17 mouse cellular contexts compared by ENCODE assay signal in genomic region chr10:63161240-63161639, GRCm38 (mm10). TPM values are rescaled to one million over a fixed set of nuclear protein-coding genes. Genes with fewer than 3 reads are reported as not detected.
DNase-seq lines count a peak whose midpoint lies in the region; ATAC-seq lines count a peak whose summit lies in the region.
"Had no signal": no experiment of that assay in that cellular context is flagged by ENCODE, and none has a peak within 500 bp of the region (broad histone marks: within the 10 kb centered on the region; RNA-seq: fewer than 3 reads in every experiment).

No protein-coding gene starts in this region.

- intact Hi-C loops in heart, postnatal 25 days (cut with DNase I), result no loop called here

- 23% methylated on average over 5 of the region's 5 CpGs for WGBS in heart, embryonic 15.5 days
- 65% methylated on average over 5 of the region's 5 CpGs for WGBS in forebrain, embryonic 16.5 days
- 72% methylated on average over 5 of the region's 5 CpGs for WGBS in hindbrain, embryonic 11.5 days
- 77% methylated on average over 5 of the region's 5 CpGs for WGBS in forebrain, embryonic 11.5 days

- ATAC-seq in heart, embryonic 15.5 days (replicated peaks; ENCODE audit: insufficient number of reproducible peaks, insufficient read depth, low FRiP score, low read depth), result peak; percentile 27; the same call in 1 of the 2 replicates
- peak; percentile 60 for ATAC-seq in megakaryocyte progenitor cell, adult 5-6 weeks (replicated peaks; ENCODE audit: poor library complexity)
- no peak for ATAC-seq in forebrain, embryonic 16.5 days
- no peak for ATAC-seq in hindbrain, embryonic 11.5 days (ENCODE audit: low FRiP score)
- ATAC-seq in forebrain, embryonic 11.5 days (replicated peaks; ENCODE audit: low FRiP score), result no peak
- ATAC-seq: CD4-positive, CD25-positive, alpha-beta regulatory T cell, adult 4 months; Patski had no signal

- H3K9me3 ChIP-seq in heart, embryonic 15.5 days (replicated peaks), result no peaks in the 10 kb centered on the region
- peaks cover 1% of the 10 kb centered on the region; the same call in 1 of the 2 replicates for H3K9me3 ChIP-seq in erythroblast, embryonic 14.5 days (ENCODE audit: control insufficient read depth, low read length)
- H3K9me3 ChIP-seq in forebrain, embryonic 16.5 days (ENCODE audit: control insufficient read depth, low read length), result no peaks in the 10 kb centered on the region
- H3K9me3 ChIP-seq in hindbrain, embryonic 11.5 days (ENCODE audit: control insufficient read depth, low read length), result no peaks in the 10 kb centered on the region
- no peaks in the 10 kb centered on the region for H3K9me3 ChIP-seq in forebrain, embryonic 11.5 days (ENCODE audit: control insufficient read depth, low read length)
- H3K9me3 ChIP-seq: lung, embryonic 15.5 days; midbrain, embryonic 12.5 days had no signal

- H3K36me3 ChIP-seq in heart, embryonic 15.5 days, result peaks cover 13% of the 10 kb centered on the region; the same call in 1 of the 2 replicates
- H3K36me3 ChIP-seq in erythroblast, embryonic 14.5 days (ENCODE audit: control insufficient read depth), result no peaks in the 10 kb centered on the region
- H3K36me3 ChIP-seq in forebrain, embryonic 16.5 days (ENCODE audit: control insufficient read depth, insufficient read depth), result no peaks in the 10 kb centered on the region
- H3K36me3 ChIP-seq in hindbrain, embryonic 11.5 days (ENCODE audit: control insufficient read depth, insufficient read depth, low read length), result no peaks in the 10 kb centered on the region
- H3K36me3 ChIP-seq in forebrain, embryonic 11.5 days (ENCODE audit: control insufficient read depth, insufficient read depth, low read length), result no peaks in the 10 kb centered on the region
- H3K36me3 ChIP-seq: lung, embryonic 15.5 days; midbrain, embryonic 12.5 days had no signal

- DNase-seq in heart, postnatal 25 days (ENCODE audit: low spot score), result no peak
- peak; percentile 13 for DNase-seq in MN1 (ENCODE audit: low spot score)
- DNase-seq in hindbrain, embryonic 11.5 days (ENCODE audit: low spot score), result no peak
- DNase-seq in forebrain, embryonic 11.5 days (ENCODE audit: low spot score), result no peak
- DNase-seq: cerebellum, adult 9-10 months; kidney, postnatal 10 days; layer of hippocampus, adult 9-11 months; thymus, postnatal 14 days had no signal

- no peaks in the 10 kb centered on the region for H3K27me3 ChIP-seq in heart, embryonic 15.5 days
- H3K27me3 ChIP-seq in erythroblast, embryonic 14.5 days (ENCODE audit: control insufficient read depth), result no peaks in the 10 kb centered on the region; the same call in 1 of the 2 replicates
- H3K27me3 ChIP-seq in forebrain, embryonic 16.5 days (replicated peaks; ENCODE audit: control insufficient read depth, insufficient read depth, low read length), result no peaks in the 10 kb centered on the region
- H3K27me3 ChIP-seq in hindbrain, embryonic 11.5 days (ENCODE audit: control insufficient read depth, insufficient read depth, low read length), result no peaks in the 10 kb centered on the region
- H3K27me3 ChIP-seq in forebrain, embryonic 11.5 days (ENCODE audit: control insufficient read depth, insufficient read depth, low read length), result no peaks in the 10 kb centered on the region
- H3K27me3 ChIP-seq: lung, embryonic 15.5 days; midbrain, embryonic 12.5 days had no signal

- peaks cover 27% of the 10 kb centered on the region for H3K4me1 ChIP-seq in heart, embryonic 15.5 days (replicated peaks)
- peaks cover 36% of the 10 kb centered on the region for H3K4me1 ChIP-seq in erythroblast, embryonic 14.5 days (ENCODE audit: control insufficient read depth)
- H3K4me1 ChIP-seq in forebrain, embryonic 16.5 days (replicated peaks; ENCODE audit: control insufficient read depth, insufficient read depth, low read length), result no peaks in the 10 kb centered on the region
- H3K4me1 ChIP-seq in hindbrain, embryonic 11.5 days (replicated peaks; ENCODE audit: control insufficient read depth, insufficient read depth, low read length), result no peaks in the 10 kb centered on the region
- H3K4me1 ChIP-seq in forebrain, embryonic 11.5 days (replicated peaks; ENCODE audit: control insufficient read depth, insufficient read depth, low read length), result no peaks in the 10 kb centered on the region
- H3K4me1 ChIP-seq: lung, embryonic 15.5 days; midbrain, embryonic 12.5 days had no signal

- H3K4me2 ChIP-seq in heart, embryonic 15.5 days, result no peak overlapping the region
- H3K4me2 ChIP-seq in forebrain, embryonic 16.5 days (ENCODE audit: low read length), result no peak overlapping the region
- no peak overlapping the region for H3K4me2 ChIP-seq in hindbrain, embryonic 11.5 days (replicated peaks; ENCODE audit: low read depth, low read length)
- no peak overlapping the region for H3K4me2 ChIP-seq in forebrain, embryonic 11.5 days (ENCODE audit: low read depth, low read length, severe bottlenecking)
- H3K4me2 ChIP-seq: lung, embryonic 15.5 days; midbrain, embryonic 12.5 days had no signal

- H3K9ac ChIP-seq in heart, embryonic 15.5 days, result no peak overlapping the region
- no peak overlapping the region for H3K9ac ChIP-seq in forebrain, embryonic 16.5 days (replicated peaks; ENCODE audit: low read depth, low read length)
- no peak overlapping the region for H3K9ac ChIP-seq in hindbrain, embryonic 11.5 days (ENCODE audit: low read depth, low read length)
- no peak overlapping the region for H3K9ac ChIP-seq in forebrain, embryonic 11.5 days (ENCODE audit: low read length)
- H3K9ac ChIP-seq: lung, embryonic 15.5 days; midbrain, embryonic 12.5 days had no signal

- 0 out of 2 replicates have a peak overlapping the region, but pooled peaks have one; percentile 27 for H3K27ac ChIP-seq in heart, embryonic 15.5 days
- no peak overlapping the region for H3K27ac ChIP-seq in forebrain, embryonic 16.5 days (ENCODE audit: low read length)
- no peak overlapping the region for H3K27ac ChIP-seq in hindbrain, embryonic 11.5 days (ENCODE audit: low read depth, low read length)
- no peak overlapping the region for H3K27ac ChIP-seq in forebrain, embryonic 11.5 days (ENCODE audit: low read depth, low read length)
- H3K27ac ChIP-seq: lung, embryonic 15.5 days; midbrain, embryonic 12.5 days had no signal

- no peak overlapping the region for H3K4me3 ChIP-seq in heart, embryonic 15.5 days
- H3K4me3 ChIP-seq in erythroblast, embryonic 14.5 days (replicated peaks), result peak overlapping the region; percentile 42
- no peak overlapping the region for H3K4me3 ChIP-seq in forebrain, embryonic 16.5 days (replicated peaks; ENCODE audit: low read length)
- H3K4me3 ChIP-seq in hindbrain, embryonic 11.5 days (ENCODE audit: low read depth, low read length), result no peak overlapping the region
- H3K4me3 ChIP-seq in forebrain, embryonic 11.5 days (ENCODE audit: low read depth, low read length), result no peak overlapping the region
- H3K4me3 ChIP-seq: lung, embryonic 15.5 days; midbrain, embryonic 12.5 days had no signal

RNA-seq across cellular contexts. Expression of gene Mypn, which starts 42.5 kb away (rescaled TPM):
- 8.7 and 9.9 TPM in 2 replicates for polyA plus RNA-seq in heart, embryonic 15.5 days (2015; fragmentation: Nextera tagmentation; extraction: Ambion mirVana)
- total RNA-seq in heart, postnatal 25 days (2021), result 100 to 1,000 TPM; 101 to 108 TPM
- not detected in 2 replicates for polyA plus RNA-seq in erythroblast, embryonic 14.5 days (2012)
- not detected in 2 replicates for total RNA-seq in megakaryocyte progenitor cell, adult 5-6 weeks (2015)
- not detected in 2 replicates for total RNA-seq in megakaryocyte progenitor cell, adult 5-6 weeks (2017)
- 0.14 TPM in 2 replicates for polyA plus RNA-seq in forebrain, embryonic 16.5 days (2015; fragmentation: Nextera tagmentation; extraction: Ambion mirVana)
- polyA plus RNA-seq in hindbrain, embryonic 11.5 days (2014; fragmentation: Nextera tagmentation; extraction: Ambion mirVana), result 0.09 and 0.10 TPM in 2 replicates
- polyA plus RNA-seq in forebrain, embryonic 11.5 days (2014; fragmentation: Nextera tagmentation; extraction: Ambion mirVana), result not detected in 2 replicates
- polyA plus RNA-seq: CD4-positive, CD25-positive, alpha-beta regulatory T cell, adult 4 months; intestine, embryonic 14.5 days; Patski had no signal

Comparison
In these comparisons a context has a peak if more than half of its experiments do, and no peak if none do; other contexts are left out.
1. ATAC-seq: peak in heart, embryonic 15.5 days (single experiment) and megakaryocyte progenitor cell, adult 5-6 weeks (single experiment); none in forebrain, embryonic 16.5 days (single experiment), hindbrain, embryonic 11.5 days (single experiment) and forebrain, embryonic 11.5 days (single experiment).